Mouse (Mus musculus): ENCODE measurements at regions not wholly inside any gene's neighbourhood (a gene's known extent, or its start where the extent isn't known, plus 50 kb on each side); places are given as distances from the start of the nearest gene placed in this dataset.

DNA sequence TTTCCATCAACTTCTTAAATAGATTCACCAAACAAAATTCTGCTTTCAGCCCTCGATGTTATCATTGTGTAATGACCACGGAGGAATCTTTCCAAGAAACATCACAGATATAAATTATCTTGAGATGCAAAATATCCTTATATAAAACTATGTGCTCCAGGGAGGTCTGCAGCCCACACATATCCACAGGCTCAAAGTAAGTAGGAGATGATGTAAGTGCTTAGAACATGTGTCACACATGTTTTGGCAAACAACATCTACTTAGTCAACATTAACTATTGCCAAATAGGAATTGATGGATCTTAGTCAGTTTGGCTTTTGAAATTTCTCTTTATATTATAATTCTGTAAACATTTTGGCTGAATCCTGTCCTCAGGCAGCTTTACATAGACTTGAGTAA lies 800.8 kb upstream of the Tenm2 start:
- no peak for TF ChIP-seq CTCF (IDR thresholded peaks at IDR 0.05)
- no peak for TF ChIP-seq EP300 (IDR thresholded peaks at IDR 0.05)
